Mouse (Mus musculus) hindbrain, postnatal 0 days (tissue): ENCODE measurements around the gene Myog. TPM values are rescaled to one million over a fixed set of nuclear protein-coding genes. Genes with fewer than 3 reads are reported as not detected.

Experiments used
- ATAC-seq: fragments of 200-750 bp; cut with Nextera tagmentation; 2 replicates; pipeline ENCODE4 v1.8.0; 2017; ENCODE audit warnings: mild to moderate bottlenecking, moderate TSS enrichment, moderate library complexity
- DNase-seq: peaks from one replicate; pipeline ENCODE4 v3.0.0-alpha.2; 2015; ENCODE audit warnings: low spot score
- H3K27ac ChIP-seq: fragments of 300-500 bp; sonication (generic); 2 replicates; pipeline ENCODE4 v1.5.1; 2014; ENCODE audit warnings: mild to moderate bottlenecking
- H3K27me3 ChIP-seq: fragments of 300-500 bp; sonication (generic); 2 replicates; pipeline ENCODE4 v1.6.1; 2014; ENCODE audit warnings: low read length, mixed read lengths; ENCODE audit not compliant: insufficient read depth
- H3K36me3 ChIP-seq: fragments of 300-500 bp; sonication (generic); 2 replicates; pipeline ENCODE4 v1.6.1; 2014; ENCODE audit warnings: low read length, mixed read lengths; ENCODE audit not compliant: insufficient read depth
- H3K4me1 ChIP-seq: fragments of 300-500 bp; sonication (generic); 2 replicates; pipeline ENCODE4 v1.6.1; 2014; ENCODE audit warnings: antibody characterized with exemption, low read length, mixed read lengths; ENCODE audit not compliant: insufficient read depth
- H3K4me2 ChIP-seq: fragments of 300-500 bp; sonication (generic); 2 replicates; pipeline ENCODE4 v1.6.1; 2014; ENCODE audit warnings: low read depth, mild to moderate bottlenecking, low read length, moderate library complexity, mixed read lengths
- H3K4me3 ChIP-seq: fragments of 300-500 bp; sonication (generic); 2 replicates; pipeline ENCODE4 v1.5.1; 2014; ENCODE audit warnings: low read length
- H3K9ac ChIP-seq: fragments of 300-500 bp; sonication (generic); replicated peaks from 2 replicates; pipeline ENCODE4 v1.6.1; 2014; ENCODE audit warnings: mild to moderate bottlenecking, low read length, moderate library complexity, mixed read lengths
- H3K9me3 ChIP-seq: fragments of 300-500 bp; sonication (generic); 2 replicates; pipeline ENCODE4 v1.6.1; 2016; ENCODE audit warnings: low read length, mixed read lengths
- CTCF ChIP-seq: IDR thresholded peaks from 2 replicates; pipeline ENCODE4 v1.5.1; 2016; ENCODE audit warnings: antibody characterized with exemption, control low read depth, low read depth
- WGBS: fragments of 180-500 bp; shearing (Covaris S2); extraction: QIAGEN DNeasy Blood & Tissue Kit; methylation state at CpG from one replicate; pipeline ENCODE4 v1.1.7; 2014; 5-methylcytosine and 5-hydroxymethylcytosine counted together
- polyA plus RNA-seq: library from polyadenylated mRNA; unstranded; fragments of >200 nt; fragmentation: Nextera tagmentation; extraction: Ambion mirVana; gene quantifications from 2 replicates; pipeline ENCODE4 v1.2.1, GENCODE M21; 2015
- total RNA-seq: library from RNA; depleted of rRNA; stranded (reverse); fragments of >200 nt; gene quantifications from 2 replicates; pipeline ENCODE4 v1.2.3, GENCODE M21; 2014

Gene Myog
- total and polyA plus RNA-seq, 2 experiments from 2014 or later: 0.16 TPM; not detected in 1

DNA sequence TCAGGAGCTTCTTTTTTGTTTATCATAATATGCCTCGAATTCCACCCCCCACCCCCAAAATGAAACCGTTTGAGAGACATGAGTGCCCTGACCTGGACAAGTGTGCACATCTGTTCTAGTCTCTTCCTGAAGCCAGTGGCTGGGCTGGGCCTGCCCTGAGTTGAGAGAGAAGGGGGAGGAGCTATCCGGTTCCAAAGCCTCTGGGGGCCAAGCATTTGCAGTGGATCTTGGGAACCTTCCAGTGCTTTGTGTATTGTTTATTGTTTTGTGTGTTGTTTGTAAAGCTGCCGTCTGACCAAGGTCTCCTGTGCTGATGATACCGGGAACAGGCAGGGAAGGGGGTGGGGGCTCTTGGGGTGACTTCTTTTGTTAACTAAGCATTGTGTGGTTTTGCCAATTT lies 2.3 kb downstream of the Myog start:
- no peaks in the 10 kb centered on the region for H3K9me3 ChIP-seq
- TF ChIP-seq CTCF: no peak
- H3K4me2 ChIP-seq: no peak overlapping the region
- no peak for ATAC-seq
- no peak overlapping the region for H3K9ac ChIP-seq
- DNase-seq: no peak
- no peaks in the 10 kb centered on the region for H3K36me3 ChIP-seq
- H3K4me1 ChIP-seq: no peaks in the 10 kb centered on the region
- 19% methylated on average over 5 of the region's 5 CpGs for WGBS
- no peak overlapping the region for H3K4me3 ChIP-seq
- no peaks in the 10 kb centered on the region for H3K27me3 ChIP-seq
- H3K27ac ChIP-seq: no peak overlapping the region

DNA sequence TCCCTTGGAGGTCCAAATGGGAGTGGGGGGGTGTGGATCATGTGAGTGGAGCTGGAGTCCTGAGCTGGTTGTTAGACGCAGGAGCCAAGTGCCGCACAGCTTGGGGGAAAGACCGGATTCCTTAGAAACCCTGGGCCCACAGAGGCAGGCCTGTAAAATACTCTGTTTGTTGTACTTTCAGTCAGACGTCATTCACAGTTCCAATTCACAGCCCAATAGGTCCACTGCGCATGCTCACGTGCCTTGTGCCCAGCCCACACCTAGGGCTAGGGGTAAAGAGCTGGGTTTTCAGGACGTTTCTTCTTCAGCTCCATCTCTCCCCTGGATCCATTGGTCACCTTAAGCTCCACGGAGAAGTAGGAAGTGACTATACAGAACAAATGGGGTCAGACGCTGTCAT lies 2.8 kb downstream of the Myog start:
- H3K9me3 ChIP-seq: no peaks in the 10 kb centered on the region
- ATAC-seq: no peak
- no peak overlapping the region for H3K27ac ChIP-seq
- TF ChIP-seq CTCF: no peak
- H3K4me2 ChIP-seq: no peak overlapping the region
- H3K36me3 ChIP-seq: no peaks in the 10 kb centered on the region
- H3K27me3 ChIP-seq: no peaks in the 10 kb centered on the region
- no peak overlapping the region for H3K9ac ChIP-seq
- WGBS: 44% methylated on average over 9 of the region's 9 CpGs
- H3K4me3 ChIP-seq: no peak overlapping the region
- no peak for DNase-seq
- H3K4me1 ChIP-seq: no peaks in the 10 kb centered on the region

DNA sequence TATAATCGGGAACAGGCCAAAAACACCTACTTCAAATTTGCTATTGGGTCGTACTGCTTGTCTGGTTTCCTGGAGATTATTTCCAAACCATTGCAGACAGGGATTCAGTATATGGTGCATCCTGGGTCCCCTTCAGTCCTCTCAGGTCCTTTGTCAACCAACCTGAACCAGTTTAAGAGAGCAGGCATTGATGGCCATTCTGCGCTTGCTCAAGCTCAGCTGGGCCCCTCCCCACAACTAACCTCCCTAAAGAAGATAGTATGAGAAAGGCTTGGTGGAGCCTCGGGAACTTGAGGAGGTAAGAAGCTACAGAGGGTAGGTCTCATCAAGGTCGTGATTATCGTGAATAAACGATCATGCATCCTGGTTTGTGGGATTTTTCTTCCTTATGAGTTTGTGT lies 3.5 kb downstream of the Myog start:
- Histone ChIP-seq H3K36me3 (no peaks in the 10 kb centered on the region; the same call in 1 of the 2 replicates), H3K9ac (no peak overlapping the region), H3K4me2 (no peak overlapping the region), H3K4me3 (no peak overlapping the region), H3K27me3 (no peaks in the 10 kb centered on the region), H3K27ac (no peak overlapping the region), H3K9me3 (no peaks in the 10 kb centered on the region), H3K4me1 (no peaks in the 10 kb centered on the region)
- DNase-seq (no peak), ATAC-seq (no peak)
- 90% methylated on average over 7 of the region's 7 CpGs for whole genome bisulfite sequencing
- TF ChIP-seq CTCF: no peak

DNA sequence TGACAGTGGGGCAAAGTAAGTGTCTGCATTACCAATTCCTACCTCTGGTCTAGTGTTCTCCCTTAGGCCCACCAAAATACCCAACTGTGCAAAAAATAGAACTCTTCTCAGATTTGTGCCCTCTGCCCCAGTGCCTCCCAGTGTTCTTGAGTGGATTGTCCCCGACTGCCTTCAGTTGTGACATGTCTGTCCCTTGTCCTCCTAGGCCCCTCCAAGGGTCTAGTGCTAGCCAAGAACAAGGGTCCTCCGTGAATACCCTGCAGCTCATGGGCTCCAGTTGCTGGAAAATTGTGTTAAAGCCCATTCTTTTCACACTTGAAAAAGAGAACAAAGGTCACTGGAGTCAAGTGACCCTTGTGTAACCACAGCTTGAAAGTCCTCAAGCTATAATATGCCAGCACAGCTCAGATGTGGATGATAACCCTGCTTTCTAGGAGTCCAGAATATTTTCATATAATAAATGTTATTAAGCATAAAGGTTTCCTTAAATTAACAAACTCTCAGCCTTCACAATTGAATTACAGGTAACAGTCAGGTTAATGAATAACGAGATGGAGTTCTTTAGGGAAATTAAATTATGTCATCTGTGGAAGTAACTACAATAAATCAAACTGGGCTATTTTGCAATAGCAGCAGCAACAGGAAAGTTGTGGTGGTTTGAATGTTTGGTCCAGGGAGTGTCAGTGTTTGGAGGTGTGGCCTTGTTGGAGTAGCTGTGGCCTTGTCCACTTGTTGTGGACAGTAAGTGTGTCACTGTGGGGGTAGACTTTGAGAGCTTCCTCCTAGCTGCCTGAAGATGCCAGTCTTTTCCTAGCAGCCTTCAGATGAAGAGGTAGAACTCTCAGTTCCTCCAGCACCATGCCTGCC lies 4.2 kb downstream of the Myog start:
- H3K9ac ChIP-seq: no peak overlapping the region
- ATAC-seq (no peak), DNase-seq (no peak)
- H3K9me3 ChIP-seq: no peaks in the 10 kb centered on the region
- no peak overlapping the region for H3K4me2 ChIP-seq
- H3K36me3 ChIP-seq: no peaks in the 10 kb centered on the region; the same call in 1 of the 2 replicates
- TF ChIP-seq CTCF: no peak
- no peak overlapping the region for H3K27ac ChIP-seq
- WGBS: 63% methylated on average over 3 of the region's 3 CpGs
- no peak overlapping the region for H3K4me3 ChIP-seq
- no peaks in the 10 kb centered on the region for H3K27me3 ChIP-seq
- no peaks in the 10 kb centered on the region for H3K4me1 ChIP-seq

DNA sequence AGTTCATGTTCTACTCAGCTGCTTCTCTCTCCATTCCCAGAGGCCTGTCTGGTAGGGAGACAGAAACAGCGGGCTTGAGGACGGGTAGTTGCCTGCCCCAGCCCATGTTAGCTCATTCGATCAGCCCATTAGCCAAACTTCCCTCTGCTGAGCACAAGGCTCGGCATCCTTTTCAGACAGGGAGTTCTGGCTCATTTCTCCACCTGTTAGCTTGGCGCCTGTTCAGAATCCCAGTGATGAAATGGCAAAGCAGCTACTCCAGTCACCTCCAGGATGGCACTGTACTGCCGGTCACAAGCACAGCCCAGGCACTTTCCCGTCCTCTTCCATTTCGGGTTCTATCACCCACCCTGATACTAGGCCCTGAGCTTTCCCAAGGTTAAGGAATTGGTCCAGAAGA lies 7.5 kb downstream of the Myog start:
- Histone ChIP-seq H3K9ac (no peak overlapping the region), H3K4me1 (no peaks in the 10 kb centered on the region), H3K27ac (no peak overlapping the region), H3K4me2 (no peak overlapping the region), H3K36me3 (no peaks in the 10 kb centered on the region; the same call in 1 of the 2 replicates), H3K4me3 (no peak overlapping the region), H3K27me3 (no peaks in the 10 kb centered on the region), H3K9me3 (no peaks in the 10 kb centered on the region)
- WGBS: 68% methylated on average over 8 of the region's 8 CpGs
- DNase-seq (peak; percentile 55), ATAC-seq (no peak)
- TF ChIP-seq CTCF: no peak

DNA sequence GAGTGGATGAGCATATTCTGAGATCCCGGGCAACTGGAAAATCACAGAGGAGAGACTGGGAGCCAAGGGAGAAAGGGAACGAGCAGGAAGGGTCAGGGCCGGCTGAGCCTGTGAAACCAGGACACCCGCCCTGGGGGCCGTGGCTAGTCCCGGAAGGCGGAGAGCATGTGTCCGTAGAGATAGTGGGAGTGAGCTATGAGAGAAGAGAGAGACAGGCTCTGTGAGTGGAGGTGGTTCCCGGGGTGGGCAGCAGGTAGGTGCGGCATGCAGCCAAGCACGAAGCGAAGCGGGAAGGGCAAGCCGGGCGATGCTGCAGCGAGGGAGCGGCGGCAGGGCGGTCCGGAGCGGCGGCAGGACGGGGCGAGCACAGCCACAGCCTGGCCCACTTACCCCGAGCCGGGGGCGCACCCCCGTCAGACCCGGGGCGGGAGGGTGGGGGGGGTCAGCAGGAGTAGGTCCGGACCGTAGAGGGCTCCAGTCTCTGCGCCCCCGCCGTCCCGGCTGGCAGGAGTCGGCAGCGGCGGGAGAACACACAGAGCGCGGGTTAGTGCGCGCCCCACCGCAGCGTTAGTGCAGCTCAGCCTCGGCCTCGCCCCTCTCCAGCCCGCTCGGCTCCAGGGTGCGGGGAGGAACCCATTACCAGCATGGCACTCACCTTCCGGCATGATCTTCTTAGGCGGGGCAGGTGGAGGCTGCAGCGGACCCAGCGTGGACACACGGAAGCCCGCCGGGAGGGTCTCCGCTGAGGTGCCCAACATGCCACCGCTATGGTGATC lies 9.0 kb downstream of the Myog start:
- Histone ChIP-seq H3K27ac (no peak overlapping the region), H3K36me3 (no peaks in the 10 kb centered on the region; the same call in 1 of the 2 replicates), H3K9me3 (no peaks in the 10 kb centered on the region), H3K4me2 (peak overlapping the region; percentile 66), H3K9ac (peak overlapping the region; percentile 39), H3K27me3 (no peaks in the 10 kb centered on the region), H3K4me3 (peak overlapping the region; percentile 35), H3K4me1 (no peaks in the 10 kb centered on the region; the same call in 1 of the 2 replicates)
- WGBS: 12% methylated on average over 57 of the region's 59 CpGs
- peak; percentile 43 for ATAC-seq
- TF ChIP-seq CTCF: no peak
- DNase-seq: no peak
